Comparison of ENCODE assay signal across 16 mouse cellular contexts in genomic region chr2:47075225-47075624, GRCm38 (mm10).
"Had no signal": no experiment of that assay in that cellular context is flagged by ENCODE, and none has a peak within 500 bp of the region (broad histone marks: within the 10 kb centered on the region; RNA-seq: fewer than 3 reads in every experiment).

No protein-coding gene starts in this region.

- H3K9ac ChIP-seq: neural tube, embryonic 12.5 days; neural tube, embryonic 13.5 days; neural tube, embryonic 15.5 days; stomach, embryonic 15.5 days had no signal

- H3K36me3 ChIP-seq: neural tube, embryonic 12.5 days; neural tube, embryonic 13.5 days; neural tube, embryonic 15.5 days; stomach, embryonic 15.5 days had no signal

- H3K4me1 ChIP-seq: neural tube, embryonic 12.5 days; neural tube, embryonic 13.5 days; neural tube, embryonic 15.5 days; stomach, embryonic 15.5 days had no signal

- H3K9me3 ChIP-seq: neural tube, embryonic 12.5 days; neural tube, embryonic 13.5 days; neural tube, embryonic 15.5 days; stomach, embryonic 15.5 days had no signal

- H3K27ac ChIP-seq: neural tube, embryonic 12.5 days; neural tube, embryonic 13.5 days; neural tube, embryonic 15.5 days; stomach, embryonic 15.5 days; stomach, postnatal 0 days had no signal

- H3K4me3 ChIP-seq: neural tube, embryonic 12.5 days; neural tube, embryonic 13.5 days; neural tube, embryonic 15.5 days; stomach, embryonic 15.5 days had no signal

- H3K27me3 ChIP-seq: neural tube, embryonic 12.5 days; neural tube, embryonic 13.5 days; neural tube, embryonic 15.5 days; stomach, embryonic 15.5 days had no signal

- DNase-seq: retina, postnatal 1 day; right cerebral cortex, adult 18-20 months; right cerebral cortex, postnatal 14 days; right cerebral cortex, postnatal 25 days; right cerebral cortex, postnatal 4 days; spleen, adult 18-20 months; thymus, adult 18-20 months; thymus, postnatal 14 days; thymus, postnatal 25 days; thymus, postnatal 36 days; thymus, postnatal 4 days had no signal
